Mouse (Mus musculus) lung, embryonic 14.5 days (tissue): Measurements from ENCODE around the gene Sirt2. TPM values are rescaled to one million over a fixed set of nuclear protein-coding genes. Genes with fewer than 3 reads are reported as not detected.

ENCODE experiments used
- ATAC-seq: fragments of 200-750 bp; cut with Nextera tagmentation; 2 replicates; pipeline ENCODE4 v1.8.0; 2017; ENCODE audit warnings: mild to moderate bottlenecking, moderate TSS enrichment, moderate library complexity; ENCODE audit not compliant: insufficient read depth
- DNase-seq: peaks from one replicate; pipeline ENCODE4 v3.0.0-alpha.2; 2015
- H3K27ac ChIP-seq: fragments of 300-500 bp; sonication (generic); 2 replicates; pipeline ENCODE4 v1.5.1; 2014; ENCODE audit warnings: low read depth, mild to moderate bottlenecking, moderate library complexity
- H3K27me3 ChIP-seq: fragments of 300-500 bp; sonication (generic); 2 replicates; pipeline ENCODE4 v1.6.1; 2014; ENCODE audit warnings: low read length, control low read depth; ENCODE audit not compliant: insufficient read depth
- H3K36me3 ChIP-seq: fragments of 300-500 bp; sonication (generic); 2 replicates; pipeline ENCODE4 v1.6.1; 2014; ENCODE audit warnings: control low read depth; ENCODE audit not compliant: insufficient read depth
- H3K4me1 ChIP-seq: fragments of 300-500 bp; sonication (generic); 2 replicates; pipeline ENCODE4 v1.6.1; 2014; ENCODE audit warnings: antibody characterized with exemption, control low read depth; ENCODE audit not compliant: insufficient read depth
- H3K4me2 ChIP-seq: fragments of 300-500 bp; sonication (generic); 2 replicates; pipeline ENCODE4 v1.6.1; 2014; ENCODE audit warnings: mild to moderate bottlenecking
- H3K4me3 ChIP-seq: fragments of 300-500 bp; sonication (generic); 2 replicates; pipeline ENCODE4 v1.5.1; 2014; ENCODE audit warnings: low read depth, low read length
- H3K9ac ChIP-seq: fragments of 300-500 bp; sonication (generic); 2 replicates; pipeline ENCODE4 v1.6.1; 2014
- H3K9me3 ChIP-seq: fragments of 300-500 bp; sonication (generic); 2 replicates; pipeline ENCODE4 v1.6.1; 2016; ENCODE audit warnings: low read depth, low read length, control low read depth
- CTCF ChIP-seq: IDR thresholded peaks from 2 replicates; pipeline ENCODE4 v1.5.1; 2016; ENCODE audit warnings: antibody characterized with exemption, low read depth
- WGBS: fragments of 180-500 bp; shearing (Covaris S2); extraction: QIAGEN DNeasy Blood & Tissue Kit; methylation state at CpG from one replicate; pipeline ENCODE4 v1.1.7; 2014; 5-methylcytosine and 5-hydroxymethylcytosine counted together
- polyA plus RNA-seq: library from polyadenylated mRNA; unstranded; fragments of >200 nt; fragmentation: Nextera tagmentation; extraction: Ambion mirVana; gene quantifications from 2 replicates; pipeline ENCODE4 v1.2.1, GENCODE M21; 2014

Sirt2 gene
- polyA plus RNA-seq, 1 experiment from 2014 or later = 54.0 TPM

- Histone ChIP-seq H3K4me3 (peak within 1 kb of the TSS; percentile 48), H3K27ac (peak within 1 kb of the TSS; percentile 94), H3K4me1 (no peaks in the 10 kb centered on the region), H3K9ac (peak within 1 kb of the TSS; percentile 64), H3K36me3 (peaks cover 46% of the 10 kb centered on the region), H3K9me3 (no peaks in the 10 kb centered on the region), H3K27me3 (no peaks in the 10 kb centered on the region), H3K4me2 (peak within 1 kb of the TSS; percentile 63)
- DNase-seq (peak; percentile 98), ATAC-seq (peak; percentile 71)
- WGBS = 2% methylated on average over 33 of the region's 33 CpGs
- TF ChIP-seq CTCF = no peak; the same call in 1 of the 2 replicates
These were observed 58.6 kb downstream of the Sirt2 start, which contains the start of gene Ech1 for GRCm38 (mm10) chr7:28824941-28825685. Gene Ech1 (plus strand): TSS chr7:28825217.

- H3K4me3 ChIP-seq = peak overlapping the region; percentile 48
- peak overlapping the region; percentile 63 for H3K4me2 ChIP-seq
- ATAC-seq (0 out of 2 replicates have a peak, but pooled peaks have one; percentile 23), DNase-seq (peak; percentile 53)
- peak overlapping the region; percentile 64 for H3K9ac ChIP-seq
- peak; percentile 22; the same call in 1 of the 2 replicates for TF ChIP-seq CTCF
- peak overlapping the region; percentile 94 for H3K27ac ChIP-seq
- 37% methylated on average over 11 of the region's 11 CpGs for WGBS
- no peaks in the 10 kb centered on the region for H3K27me3 ChIP-seq
- H3K4me1 ChIP-seq = no peaks in the 10 kb centered on the region
- no peaks in the 10 kb centered on the region for H3K9me3 ChIP-seq
- H3K36me3 ChIP-seq = peaks cover 42% of the 10 kb centered on the region
These were observed 59.3 kb downstream of the Sirt2 start for GRCm38 (mm10) chr7:28825686-28826401.

- DNase-seq (no peak), ATAC-seq (no peak)
- H3K9me3 ChIP-seq = no peaks in the 10 kb centered on the region
- H3K27ac ChIP-seq = peak overlapping the region; percentile 94
- H3K4me1 ChIP-seq = no peaks in the 10 kb centered on the region
- no peak for TF ChIP-seq CTCF
- H3K27me3 ChIP-seq = no peaks in the 10 kb centered on the region
- H3K9ac ChIP-seq = no peak overlapping the region
- WGBS = 88% methylated on average over 7 of the region's 7 CpGs
- H3K4me2 ChIP-seq = peak overlapping the region; percentile 63
- H3K36me3 ChIP-seq = peaks cover 40% of the 10 kb centered on the region
- H3K4me3 ChIP-seq = peak overlapping the region; percentile 48; the same call in 1 of the 2 replicates
These were observed 59.9 kb downstream of the Sirt2 start for GRCm38 (mm10) chr7:28826402-28826772.

GRCm38 (mm10) chr7:28827338-28827737, 60.8 kb downstream of the Sirt2 start:
- ATAC-seq = no peak
- no peak overlapping the region for H3K4me3 ChIP-seq
- H3K27ac ChIP-seq = no peak overlapping the region
- H3K9me3 ChIP-seq = no peaks in the 10 kb centered on the region
- no peaks in the 10 kb centered on the region for H3K4me1 ChIP-seq
- no peaks in the 10 kb centered on the region for H3K27me3 ChIP-seq
- WGBS = 47% methylated on average over 3 of the region's 3 CpGs
- H3K9ac ChIP-seq = no peak overlapping the region
- no peak overlapping the region for H3K4me2 ChIP-seq
- peak; percentile 82 for DNase-seq
- TF ChIP-seq CTCF = no peak
- H3K36me3 ChIP-seq = peaks cover 31% of the 10 kb centered on the region

- 88% methylated on average over 8 of the region's 8 CpGs for WGBS
- DNase-seq = no peak
- TF ChIP-seq CTCF = no peak
- H3K36me3 ChIP-seq = peaks cover 23% of the 10 kb centered on the region; the same call in 1 of the 2 replicates
- no peaks in the 10 kb centered on the region for H3K27me3 ChIP-seq
- H3K9me3 ChIP-seq = no peaks in the 10 kb centered on the region
- H3K4me3 ChIP-seq = no peak overlapping the region
- no peak for ATAC-seq
- H3K9ac ChIP-seq = no peak overlapping the region
- H3K4me1 ChIP-seq = no peaks in the 10 kb centered on the region
- H3K27ac ChIP-seq = no peak overlapping the region
- no peak overlapping the region for H3K4me2 ChIP-seq
These were observed 63.3 kb downstream of the Sirt2 start for GRCm38 (mm10) chr7:28829821-28830220.

- no peak overlapping the region for H3K4me3 ChIP-seq
- ATAC-seq (no peak), DNase-seq (no peak)
- H3K4me1 ChIP-seq = no peaks in the 10 kb centered on the region
- WGBS = 69% methylated on average over 5 of the region's 5 CpGs
- no peak overlapping the region for H3K27ac ChIP-seq
- no peak overlapping the region for H3K9ac ChIP-seq
- no peaks in the 10 kb centered on the region for H3K27me3 ChIP-seq
- no peak overlapping the region for H3K4me2 ChIP-seq
- no peak for TF ChIP-seq CTCF
- peaks cover 23% of the 10 kb centered on the region; the same call in 1 of the 2 replicates for H3K36me3 ChIP-seq
- no peaks in the 10 kb centered on the region for H3K9me3 ChIP-seq
These were observed 64.4 kb downstream of the Sirt2 start for GRCm38 (mm10) chr7:28830981-28831380.
